Mouse (Mus musculus) myocyte (in vitro differentiated cells): ENCODE measurements around the gene Doc2b.

Source experiments
- CEBPB ChIP-seq: IDR thresholded peaks from 2 replicates; pipeline ENCODE4 v1.6.1; 2011; ENCODE audit warnings: mild to moderate bottlenecking, moderate library complexity; ENCODE audit not compliant: poor library complexity, insufficient read depth, severe bottlenecking
- E2F4 ChIP-seq: IDR thresholded peaks from one replicate; pipeline ENCODE4 v1.6.1; 2011; ENCODE audit warnings: mild to moderate bottlenecking, control low read depth, moderate library complexity; ENCODE audit not compliant: insufficient read depth
- MAX ChIP-seq: IDR thresholded peaks from one replicate; pipeline ENCODE4 v1.6.1; 2011; ENCODE audit warnings: low read depth, mild to moderate bottlenecking, control low read depth
- MYOD1 ChIP-seq, 3 experiments: IDR thresholded peaks; one replicate each; pipeline ENCODE4 v1.6.1; 2011; ENCODE audit warnings: control low read depth in 2 of 3, low read depth in 2 of 3, mild to moderate bottlenecking in 2 of 3, moderate library complexity in 1 of 3; ENCODE audit not compliant: insufficient read length in 2 of 3, control insufficient read depth in 1 of 3
- MYOG ChIP-seq, 3 experiments: IDR thresholded peaks; one replicate each; pipeline ENCODE4 v1.6.1; 2011; ENCODE audit warnings: control low read depth in 2 of 3, low read depth in 2 of 3, mild to moderate bottlenecking in 2 of 3; ENCODE audit not compliant: insufficient read length in 2 of 3, control insufficient read depth in 1 of 3, insufficient read depth in 1 of 3
- POLR2A ChIP-seq: IDR thresholded peaks from one replicate; pipeline ENCODE4 v1.6.1; 2011; ENCODE audit warnings: low read depth, mild to moderate bottlenecking, control low read depth, moderate library complexity; ENCODE audit not compliant: insufficient read length
- POLR2AphosphoS2 ChIP-seq: IDR thresholded peaks from one replicate; pipeline ENCODE4 v1.6.1; 2011; ENCODE audit warnings: low read depth, control low read depth; ENCODE audit not compliant: insufficient read length
- REST ChIP-seq: IDR thresholded peaks from one replicate; pipeline ENCODE4 v1.6.1; 2011; ENCODE audit warnings: mild to moderate bottlenecking, control low read depth, moderate library complexity; ENCODE audit not compliant: insufficient read depth, insufficient read length
- SRF ChIP-seq: IDR thresholded peaks from one replicate; pipeline ENCODE4 v1.6.1; 2011; ENCODE audit warnings: low read depth; ENCODE audit not compliant: control insufficient read depth, insufficient read length
- TCF12 ChIP-seq: IDR thresholded peaks from one replicate; pipeline ENCODE4 v1.6.1; 2011; ENCODE audit warnings: mild to moderate bottlenecking, control low read depth; ENCODE audit not compliant: poor library complexity, insufficient read depth, severe bottlenecking
- TCF3 ChIP-seq: IDR thresholded peaks from one replicate; pipeline ENCODE4 v1.6.1; 2011; ENCODE audit warnings: low read depth, control low read depth; ENCODE audit not compliant: insufficient read length
- USF1 ChIP-seq: IDR thresholded peaks from one replicate; pipeline ENCODE4 v1.6.1; 2011; ENCODE audit warnings: low read depth, mild to moderate bottlenecking, control low read depth, moderate library complexity

- TF ChIP-seq POLR2A (no peak), TCF12 (no peak), MAX (no peak), CEBPB (no peak), USF1 (no peak), POLR2AphosphoS2 (no peak), TCF3 (no peak), MYOD1 (IDR thresholded peaks at IDR 0.05; ENCODE audit: control insufficient read depth in 1 of 3, insufficient read length in 2 of 3, low read depth in 2 of 3) (no peak), REST (no peak), E2F4 (no peak), MYOG (IDR thresholded peaks at IDR 0.05; ENCODE audit: control insufficient read depth in 1 of 3, insufficient read depth in 1 of 3, insufficient read length in 2 of 3, low read depth in 2 of 3) (no peak), SRF (no peak)
Observed at GRCm38 (mm10) chr11:75830386-75830785, 34.5 kb upstream of the Doc2b start.
